Mouse (Mus musculus): ENCODE measurements around the gene Cmtm4. TPM values are rescaled to one million over a fixed set of nuclear protein-coding genes. Genes with fewer than 3 reads are reported as not detected.

The Cmtm4 gene
- polyA plus RNA-seq, 1 experiment: 1.2 TPM

GRCm38 (mm10) chr8:104367398-104367797 is 28.2 kb downstream of the Cmtm4 start:
- Histone ChIP-seq H3K9me3 (no peaks in the 10 kb centered on the region), H3K4me1 (peaks cover 43% of the 10 kb centered on the region), H3K36me3 (replicated peaks; ENCODE audit: low read length) (no peaks in the 10 kb centered on the region), H3K4me3 (replicated peaks) (no peak overlapping the region), H3K27me3 (replicated peaks) (peaks cover 2% of the 10 kb centered on the region)
- no peak for TF ChIP-seq FLI1 (IDR thresholded peaks at IDR 0.05; ENCODE audit: low read length)
- no peak for TF ChIP-seq GATA1 (IDR thresholded peaks at IDR 0.05; ENCODE audit: borderline replicate concordance, low read length)

- H3K4me3 ChIP-seq (replicated peaks): no peak overlapping the region
- H3K9me3 ChIP-seq: no peaks in the 10 kb centered on the region
- TF ChIP-seq FLI1 (IDR thresholded peaks at IDR 0.05; ENCODE audit: low read length) (no peak), GATA1 (IDR thresholded peaks at IDR 0.05; ENCODE audit: borderline replicate concordance, low read length) (no peak)
- no peaks in the 10 kb centered on the region for H3K36me3 ChIP-seq (replicated peaks; ENCODE audit: low read length)
- peaks cover 2% of the 10 kb centered on the region for H3K27me3 ChIP-seq (replicated peaks)
- H3K4me1 ChIP-seq: peaks cover 37% of the 10 kb centered on the region
Observed at GRCm38 (mm10) chr8:104365695-104366094, 29.9 kb downstream of the Cmtm4 start.

GRCm38 (mm10) chr8:104359778-104360456 is 35.7 kb downstream of the Cmtm4 start:
- no peak overlapping the region for H3K4me3 ChIP-seq (replicated peaks)
- peaks cover 35% of the 10 kb centered on the region for H3K4me1 ChIP-seq
- H3K27me3 ChIP-seq (replicated peaks): no peaks in the 10 kb centered on the region
- H3K36me3 ChIP-seq (replicated peaks; ENCODE audit: low read length): peaks cover 5% of the 10 kb centered on the region
- no peaks in the 10 kb centered on the region for H3K9me3 ChIP-seq
- TF ChIP-seq GATA1 (IDR thresholded peaks at IDR 0.05; ENCODE audit: borderline replicate concordance, low read length) (no peak), FLI1 (IDR thresholded peaks at IDR 0.05; ENCODE audit: low read length) (no peak)

- Histone ChIP-seq H3K27me3 (replicated peaks) (no peaks in the 10 kb centered on the region), H3K4me1 (peaks cover 35% of the 10 kb centered on the region), H3K36me3 (replicated peaks; ENCODE audit: low read length) (peaks cover 7% of the 10 kb centered on the region), H3K4me3 (replicated peaks) (no peak overlapping the region), H3K9me3 (no peaks in the 10 kb centered on the region)
- TF ChIP-seq FLI1 (IDR thresholded peaks at IDR 0.05; ENCODE audit: low read length) (no peak), GATA1 (IDR thresholded peaks at IDR 0.05; ENCODE audit: borderline replicate concordance, low read length) (no peak)
Observed at GRCm38 (mm10) chr8:104358637-104359036, 37.0 kb downstream of the Cmtm4 start.

GRCm38 (mm10) chr8:104354504-104354903 is 41.1 kb downstream of the Cmtm4 start:
- peaks cover 36% of the 10 kb centered on the region for H3K4me1 ChIP-seq
- H3K36me3 ChIP-seq (replicated peaks; ENCODE audit: low read length): peaks cover 7% of the 10 kb centered on the region
- H3K4me3 ChIP-seq (replicated peaks): no peak overlapping the region
- H3K27me3 ChIP-seq (replicated peaks): no peaks in the 10 kb centered on the region
- no peak for TF ChIP-seq FLI1 (IDR thresholded peaks at IDR 0.05; ENCODE audit: low read length)
- TF ChIP-seq GATA1 (IDR thresholded peaks at IDR 0.05; ENCODE audit: borderline replicate concordance, low read length): no peak
- no peaks in the 10 kb centered on the region for H3K9me3 ChIP-seq

GRCm38 (mm10) chr8:104353186-104353585 is 42.4 kb downstream of the Cmtm4 start:
- Histone ChIP-seq H3K27me3 (replicated peaks) (no peaks in the 10 kb centered on the region), H3K4me3 (replicated peaks) (no peak overlapping the region), H3K9me3 (no peaks in the 10 kb centered on the region), H3K36me3 (replicated peaks; ENCODE audit: low read length) (peaks cover 15% of the 10 kb centered on the region), H3K4me1 (peaks cover 29% of the 10 kb centered on the region)
- TF ChIP-seq GATA1 (IDR thresholded peaks at IDR 0.05; ENCODE audit: borderline replicate concordance, low read length) (no peak), FLI1 (IDR thresholded peaks at IDR 0.05; ENCODE audit: low read length) (no peak)

GRCm38 (mm10) chr8:104350047-104350446 is 45.6 kb downstream of the Cmtm4 start:
- Histone ChIP-seq H3K4me3 (replicated peaks) (no peak overlapping the region), H3K4me1 (peaks cover 22% of the 10 kb centered on the region), H3K9me3 (no peaks in the 10 kb centered on the region), H3K36me3 (replicated peaks; ENCODE audit: low read length) (peaks cover 42% of the 10 kb centered on the region), H3K27me3 (replicated peaks) (no peaks in the 10 kb centered on the region)
- TF ChIP-seq GATA1 (IDR thresholded peaks at IDR 0.05; ENCODE audit: borderline replicate concordance, low read length): no peak
- no peak for TF ChIP-seq FLI1 (IDR thresholded peaks at IDR 0.05; ENCODE audit: low read length)

- TF ChIP-seq FLI1 (IDR thresholded peaks at IDR 0.05; ENCODE audit: low read length) (no peak), GATA1 (IDR thresholded peaks at IDR 0.05; ENCODE audit: borderline replicate concordance, low read length) (no peak)
- Histone ChIP-seq H3K9me3 (no peaks in the 10 kb centered on the region), H3K4me3 (replicated peaks) (no peak overlapping the region), H3K27me3 (replicated peaks) (no peaks in the 10 kb centered on the region), H3K36me3 (replicated peaks; ENCODE audit: low read length) (peaks cover 49% of the 10 kb centered on the region), H3K4me1 (peaks cover 31% of the 10 kb centered on the region)
Observed at GRCm38 (mm10) chr8:104348971-104349370, 46.6 kb downstream of the Cmtm4 start.

- Histone ChIP-seq H3K4me3 (replicated peaks) (no peak overlapping the region), H3K36me3 (replicated peaks; ENCODE audit: low read length) (peaks cover 54% of the 10 kb centered on the region), H3K4me1 (peaks cover 46% of the 10 kb centered on the region), H3K9me3 (no peaks in the 10 kb centered on the region), H3K27me3 (replicated peaks) (no peaks in the 10 kb centered on the region)
- no peak for TF ChIP-seq GATA1 (IDR thresholded peaks at IDR 0.05; ENCODE audit: borderline replicate concordance, low read length)
- TF ChIP-seq FLI1 (IDR thresholded peaks at IDR 0.05; ENCODE audit: low read length): no peak
Observed at GRCm38 (mm10) chr8:104346706-104347105, 48.9 kb downstream of the Cmtm4 start.

- no peaks in the 10 kb centered on the region for H3K9me3 ChIP-seq
- no peak for TF ChIP-seq FLI1 (IDR thresholded peaks at IDR 0.05; ENCODE audit: low read length)
- no peak for TF ChIP-seq GATA1 (IDR thresholded peaks at IDR 0.05; ENCODE audit: borderline replicate concordance, low read length)
- H3K36me3 ChIP-seq (replicated peaks; ENCODE audit: low read length): peaks cover 54% of the 10 kb centered on the region
- H3K27me3 ChIP-seq (replicated peaks): no peaks in the 10 kb centered on the region
- H3K4me1 ChIP-seq: peaks cover 67% of the 10 kb centered on the region
- no peak overlapping the region for H3K4me3 ChIP-seq (replicated peaks)
Observed at GRCm38 (mm10) chr8:104344622-104345021, 51.0 kb downstream of the Cmtm4 start.

Measured in megakaryocyte, embryonic 14.5 days (primary cell).